Mouse (Mus musculus): ENCODE data around the gene Usp31. TPM values are rescaled to one million over a fixed set of nuclear protein-coding genes. Genes with fewer than 3 reads are reported as not detected.

Usp31 gene
- 4.2 and 4.5 TPM in 2 replicates for polyA plus RNA-seq (2014; fragmentation: Nextera tagmentation; extraction: Ambion mirVana)

DNA sequence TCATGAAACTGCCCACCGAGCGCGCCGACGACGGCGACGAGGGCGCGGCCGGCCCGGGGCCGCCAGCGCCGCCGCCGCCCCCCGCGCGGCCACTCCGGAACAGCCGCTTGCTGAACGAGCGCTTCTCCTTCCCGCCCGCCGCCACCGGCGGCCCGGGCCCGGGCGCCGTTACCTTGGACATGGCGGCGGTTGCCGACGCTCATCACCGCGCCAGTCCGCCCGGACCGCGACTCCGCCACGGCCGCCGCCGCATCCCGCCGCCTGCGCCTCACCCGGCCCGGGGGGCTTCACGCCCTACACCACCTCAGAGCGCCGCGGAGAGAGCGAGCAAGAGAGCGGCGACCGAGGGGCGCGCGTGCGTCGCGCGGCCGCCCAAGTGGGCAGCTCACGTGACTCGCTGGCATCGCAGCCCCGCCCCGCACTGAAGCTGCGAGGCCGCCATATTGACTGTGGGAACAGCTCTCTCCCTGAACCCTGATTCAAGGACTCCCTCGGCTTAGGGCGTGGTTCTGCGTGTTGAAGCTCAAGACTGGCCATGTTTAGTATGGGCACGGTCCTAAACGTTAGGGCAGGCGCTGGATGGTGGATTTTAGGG, at the start of gene Usp31:
Gene Usp31, minus strand, starts transcription at position 181 of the 595 bp plus-strand sequence.
- no peaks in the 10 kb centered on the region for H3K36me3 ChIP-seq (ENCODE audit: control insufficient read depth, insufficient read depth, low read length)
- peak within 1 kb of the TSS; percentile 86 for H3K4me3 ChIP-seq (ENCODE audit: low read depth, low read length)
- H3K9me3 ChIP-seq (ENCODE audit: control insufficient read depth, low read length) = no peaks in the 10 kb centered on the region
- WGBS = under 1% methylated on average over 44 of the region's 82 CpGs
- H3K4me1 ChIP-seq (ENCODE audit: control insufficient read depth, insufficient read depth, low read length) = peaks cover 11% of the 10 kb centered on the region
- no peaks in the 10 kb centered on the region for H3K27me3 ChIP-seq (ENCODE audit: control insufficient read depth, insufficient read depth, low read length)
- peak; percentile 96 for DNase-seq (ENCODE audit: low spot score)
- peak; percentile 98 for ATAC-seq (ENCODE audit: insufficient read depth, low FRiP score, low TSS enrichment)
- H3K9ac ChIP-seq (ENCODE audit: low read length) = peak within 1 kb of the TSS; percentile 89
- H3K27ac ChIP-seq (ENCODE audit: low read depth, low read length) = peak within 1 kb of the TSS; percentile 87
- peak within 1 kb of the TSS; percentile 99 for H3K4me2 ChIP-seq (ENCODE audit: low read depth)

DNA sequence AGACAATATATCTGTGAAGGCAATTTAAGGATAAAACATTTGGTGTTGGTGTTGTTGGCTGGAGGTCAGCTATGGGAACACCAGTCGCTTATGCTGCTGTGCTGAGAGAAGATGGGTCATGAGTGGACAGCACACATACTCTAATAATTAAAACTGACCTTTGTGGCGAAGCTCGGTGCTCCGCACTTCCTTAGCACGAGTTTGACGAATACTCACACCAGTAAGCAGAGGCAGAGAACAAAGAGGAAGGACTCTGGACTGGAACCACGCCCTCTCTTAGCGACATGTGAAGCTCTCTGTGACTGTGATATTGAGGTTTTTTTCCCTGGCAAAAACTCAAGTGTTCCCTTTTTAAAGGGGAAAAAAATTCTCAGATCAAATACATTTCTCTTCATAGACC, 47.7 kb upstream of the Usp31 start:
- Histone ChIP-seq H3K4me3 (ENCODE audit: low read depth, low read length) (no peak overlapping the region), H3K4me1 (ENCODE audit: control insufficient read depth, insufficient read depth, low read length) (no peaks in the 10 kb centered on the region), H3K9me3 (ENCODE audit: control insufficient read depth, low read length) (no peaks in the 10 kb centered on the region), H3K9ac (ENCODE audit: low read length) (no peak overlapping the region), H3K27ac (ENCODE audit: low read depth, low read length) (no peak overlapping the region), H3K36me3 (ENCODE audit: control insufficient read depth, insufficient read depth, low read length) (no peaks in the 10 kb centered on the region), H3K27me3 (ENCODE audit: control insufficient read depth, insufficient read depth, low read length) (no peaks in the 10 kb centered on the region), H3K4me2 (ENCODE audit: low read depth) (no peak overlapping the region)
- DNase-seq (ENCODE audit: low spot score) (no peak), ATAC-seq (ENCODE audit: insufficient read depth, low FRiP score, low TSS enrichment) (no peak)
- 72% methylated on average over 8 of the region's 8 CpGs for WGBS

DNA sequence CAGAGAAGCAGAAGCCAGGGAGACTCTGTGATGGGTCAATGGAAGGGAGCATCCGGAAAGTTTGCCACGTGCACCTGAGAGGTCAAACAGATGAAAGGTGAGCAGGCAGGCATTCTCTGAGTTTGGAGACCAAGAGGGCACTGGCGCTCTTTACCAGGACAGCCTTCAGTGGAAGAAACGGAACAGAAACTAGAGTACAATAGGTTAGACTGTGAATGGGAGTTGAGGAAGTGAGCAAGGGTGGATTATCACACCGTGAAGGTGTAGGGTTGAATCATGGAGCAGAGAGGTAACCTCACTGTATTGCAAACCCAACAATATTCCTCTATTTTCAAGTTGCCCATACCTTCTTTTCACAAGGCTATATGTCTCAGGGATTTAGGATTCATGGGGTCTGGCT, 43.2 kb upstream of the Usp31 start:
- WGBS = 81% methylated on average over 5 of the region's 5 CpGs

DNA sequence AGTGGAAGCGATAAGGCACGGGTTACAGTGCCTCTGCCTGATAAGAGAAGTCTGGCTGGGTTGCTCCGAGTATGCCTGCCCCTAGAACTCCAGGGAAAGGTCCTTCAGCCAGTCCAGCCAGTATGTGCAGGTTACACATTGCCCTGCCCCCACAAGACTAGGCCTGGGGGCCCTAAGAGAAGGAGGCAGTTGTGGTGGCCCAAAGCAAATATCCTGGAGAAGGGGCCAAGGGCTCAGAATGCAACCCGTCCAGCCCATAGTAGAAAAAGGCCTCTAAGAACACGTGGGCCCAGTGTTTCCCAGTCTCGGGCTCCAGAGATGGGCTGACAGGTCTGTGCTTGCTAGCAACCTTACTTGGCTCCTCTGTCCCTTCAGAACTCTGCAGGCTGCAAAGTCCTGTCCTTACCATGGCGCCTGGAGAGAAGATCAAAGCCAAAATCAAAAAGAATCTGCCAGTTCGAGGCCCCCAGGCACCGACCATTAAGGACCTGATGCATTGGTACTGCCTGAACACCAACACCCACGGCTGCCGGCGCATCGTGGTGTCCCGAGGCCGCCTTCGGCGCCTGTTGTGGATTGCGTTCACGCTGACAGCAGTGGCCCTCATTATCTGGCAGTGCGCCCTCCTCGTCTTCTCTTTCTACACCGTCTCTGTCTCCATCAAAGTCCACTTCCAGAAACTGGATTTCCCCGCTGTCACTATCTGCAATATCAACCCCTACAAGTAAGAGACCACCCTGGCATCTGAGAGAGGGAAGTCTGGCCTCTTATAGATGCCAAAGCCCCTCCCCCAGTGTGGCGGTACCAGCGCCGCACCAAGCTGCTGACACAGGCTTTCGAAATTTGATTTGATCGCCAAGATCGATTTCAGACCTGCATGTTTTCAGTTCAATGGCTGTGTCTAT, 30.7 kb upstream of the Usp31 start:
- ATAC-seq (ENCODE audit: insufficient read depth, low FRiP score, low TSS enrichment) = no peak
- no peak for DNase-seq (ENCODE audit: low spot score)
- Histone ChIP-seq H3K36me3 (ENCODE audit: control insufficient read depth, insufficient read depth, low read length) (no peaks in the 10 kb centered on the region), H3K4me1 (ENCODE audit: control insufficient read depth, insufficient read depth, low read length) (no peaks in the 10 kb centered on the region), H3K4me2 (ENCODE audit: low read depth) (no peak overlapping the region), H3K27me3 (ENCODE audit: control insufficient read depth, insufficient read depth, low read length) (peaks cover 14% of the 10 kb centered on the region), H3K4me3 (ENCODE audit: low read depth, low read length) (no peak overlapping the region), H3K9me3 (ENCODE audit: control insufficient read depth, low read length) (no peaks in the 10 kb centered on the region), H3K9ac (ENCODE audit: low read length) (no peak overlapping the region), H3K27ac (ENCODE audit: low read depth, low read length) (no peak overlapping the region)
- 68% methylated on average over 29 of the region's 29 CpGs for WGBS

More for the DNA sequence above, 43.2 kb upstream of the Usp31 start:
- DNase-seq (ENCODE audit: low spot score) (no peak), ATAC-seq (ENCODE audit: insufficient read depth, low FRiP score, low TSS enrichment) (no peak)
- Histone ChIP-seq H3K9ac (ENCODE audit: low read length) (no peak overlapping the region), H3K4me1 (ENCODE audit: control insufficient read depth, insufficient read depth, low read length) (no peaks in the 10 kb centered on the region), H3K4me2 (ENCODE audit: low read depth) (no peak overlapping the region), H3K4me3 (ENCODE audit: low read depth, low read length) (no peak overlapping the region), H3K9me3 (ENCODE audit: control insufficient read depth, low read length) (no peaks in the 10 kb centered on the region), H3K27ac (ENCODE audit: low read depth, low read length) (no peak overlapping the region), H3K27me3 (ENCODE audit: control insufficient read depth, insufficient read depth, low read length) (no peaks in the 10 kb centered on the region), H3K36me3 (ENCODE audit: control insufficient read depth, insufficient read depth, low read length) (no peaks in the 10 kb centered on the region)

DNA sequence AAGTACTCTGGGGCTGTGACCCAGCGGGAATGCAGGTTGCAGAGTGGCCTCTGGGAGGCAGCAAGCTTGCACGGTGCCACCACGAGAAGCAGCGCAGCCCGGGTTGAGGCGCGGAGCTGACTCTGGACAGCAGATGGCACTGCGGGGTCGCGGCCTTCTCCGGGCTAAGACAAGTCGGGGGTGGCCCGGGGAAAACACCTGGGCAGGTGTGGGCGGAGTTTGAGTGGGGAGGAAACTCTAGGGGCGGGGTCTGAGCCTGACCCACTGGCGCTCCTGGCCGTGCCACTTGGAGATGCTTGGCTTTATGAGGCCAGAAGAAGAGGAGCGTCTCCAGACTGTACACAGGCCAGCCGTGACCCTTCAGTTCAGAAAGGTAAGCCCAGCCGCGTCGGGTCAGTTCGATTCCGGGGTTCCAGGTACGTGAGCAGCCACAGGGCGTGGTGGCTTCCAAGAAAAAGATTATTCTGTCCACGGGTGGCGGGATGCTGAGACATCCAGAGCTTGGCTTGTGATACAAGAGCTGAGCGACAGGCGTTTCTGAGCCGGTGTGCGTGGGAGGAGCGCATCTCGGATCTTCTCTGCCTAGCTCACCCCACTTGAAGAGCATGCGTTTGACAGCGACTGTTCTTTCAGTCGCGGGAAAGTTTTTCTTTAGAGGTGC, 27.2 kb upstream of the Usp31 start, which contains the start of gene Scnn1g:
Gene Scnn1g, plus strand, starts transcription at position 309 of the 661 bp plus-strand sequence.
- H3K4me2 ChIP-seq (ENCODE audit: low read depth) = peak within 1 kb of the TSS; percentile 48
- H3K27me3 ChIP-seq (ENCODE audit: control insufficient read depth, insufficient read depth, low read length) = peaks cover 14% of the 10 kb centered on the region
- H3K4me3 ChIP-seq (ENCODE audit: low read depth, low read length) = peak within 1 kb of the TSS; percentile 29
- peak; percentile 90 for ATAC-seq (ENCODE audit: insufficient read depth, low FRiP score, low TSS enrichment)
- no peak within 1 kb of the TSS for H3K27ac ChIP-seq (ENCODE audit: low read depth, low read length)
- DNase-seq (ENCODE audit: low spot score) = peak; percentile 88
- H3K36me3 ChIP-seq (ENCODE audit: control insufficient read depth, insufficient read depth, low read length) = no peaks in the 10 kb centered on the region
- no peaks in the 10 kb centered on the region for H3K4me1 ChIP-seq (ENCODE audit: control insufficient read depth, insufficient read depth, low read length)
- WGBS = under 1% methylated on average over 38 of the region's 38 CpGs
- H3K9ac ChIP-seq (ENCODE audit: low read length) = no peak within 1 kb of the TSS
- H3K9me3 ChIP-seq (ENCODE audit: control insufficient read depth, low read length) = no peaks in the 10 kb centered on the region

- DNase-seq (ENCODE audit: low spot score) = peak; percentile 49
- no peak overlapping the region for H3K4me3 ChIP-seq (ENCODE audit: low read depth, low read length)
- H3K9ac ChIP-seq (ENCODE audit: low read length) = no peak overlapping the region
- peaks cover 11% of the 10 kb centered on the region for H3K27me3 ChIP-seq (ENCODE audit: control insufficient read depth, insufficient read depth, low read length)
- no peak overlapping the region for H3K4me2 ChIP-seq (ENCODE audit: low read depth)
- no peak for ATAC-seq (ENCODE audit: insufficient read depth, low FRiP score, low TSS enrichment)
- H3K9me3 ChIP-seq (ENCODE audit: control insufficient read depth, low read length) = no peaks in the 10 kb centered on the region
- H3K4me1 ChIP-seq (ENCODE audit: control insufficient read depth, insufficient read depth, low read length) = no peaks in the 10 kb centered on the region
- H3K36me3 ChIP-seq (ENCODE audit: control insufficient read depth, insufficient read depth, low read length) = no peaks in the 10 kb centered on the region
- no peak overlapping the region for H3K27ac ChIP-seq (ENCODE audit: low read depth, low read length)
- 27% methylated on average over 5 of the region's 5 CpGs for WGBS
Observed at GRCm38 (mm10) chr7:121730225-121730624, 23.2 kb upstream of the Usp31 start.

DNA sequence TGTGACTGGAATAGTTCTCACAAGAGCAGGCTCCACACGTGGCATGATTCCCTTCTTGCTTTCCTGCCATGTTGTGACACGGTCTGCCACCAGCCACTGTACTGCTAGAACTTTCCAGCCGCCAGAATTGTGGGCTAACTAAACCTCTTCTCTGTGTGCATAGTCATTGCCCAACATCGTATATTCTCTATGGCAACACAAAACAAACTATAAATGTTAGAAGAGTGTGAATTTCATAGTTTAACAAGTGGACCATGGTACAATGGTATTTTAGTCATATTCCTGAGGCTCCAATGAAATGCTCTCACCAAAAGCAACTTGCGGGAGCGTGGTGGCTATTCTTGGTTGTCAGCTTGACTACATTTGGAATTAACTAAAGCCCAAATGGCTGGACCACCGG, 10.0 kb upstream of the Usp31 start:
- H3K4me1 ChIP-seq (ENCODE audit: control insufficient read depth, insufficient read depth, low read length) = no peaks in the 10 kb centered on the region
- H3K27ac ChIP-seq (ENCODE audit: low read depth, low read length) = no peak overlapping the region
- no peak for DNase-seq (ENCODE audit: low spot score)
- no peaks in the 10 kb centered on the region for H3K9me3 ChIP-seq (ENCODE audit: control insufficient read depth, low read length)
- H3K4me2 ChIP-seq (ENCODE audit: low read depth) = no peak overlapping the region
- no peaks in the 10 kb centered on the region for H3K36me3 ChIP-seq (ENCODE audit: control insufficient read depth, insufficient read depth, low read length)
- no peak for ATAC-seq (ENCODE audit: insufficient read depth, low FRiP score, low TSS enrichment)
- H3K27me3 ChIP-seq (ENCODE audit: control insufficient read depth, insufficient read depth, low read length) = no peaks in the 10 kb centered on the region
- 79% methylated on average over 7 of the region's 7 CpGs for WGBS
- no peak overlapping the region for H3K9ac ChIP-seq (ENCODE audit: low read length)
- H3K4me3 ChIP-seq (ENCODE audit: low read depth, low read length) = no peak overlapping the region

- H3K4me1 ChIP-seq (ENCODE audit: control insufficient read depth, insufficient read depth, low read length) = peaks cover 1% of the 10 kb centered on the region; the same call in 1 of the 2 replicates
- H3K27me3 ChIP-seq (ENCODE audit: control insufficient read depth, insufficient read depth, low read length) = no peaks in the 10 kb centered on the region
- H3K9me3 ChIP-seq (ENCODE audit: control insufficient read depth, low read length) = no peaks in the 10 kb centered on the region
- no peak overlapping the region for H3K4me3 ChIP-seq (ENCODE audit: low read depth, low read length)
- no peak overlapping the region for H3K27ac ChIP-seq (ENCODE audit: low read depth, low read length)
- no peaks in the 10 kb centered on the region for H3K36me3 ChIP-seq (ENCODE audit: control insufficient read depth, insufficient read depth, low read length)
- ATAC-seq (ENCODE audit: insufficient read depth, low FRiP score, low TSS enrichment) = no peak
- 42% methylated on average over 2 of the region's 2 CpGs for whole genome bisulfite sequencing
- no peak for DNase-seq (ENCODE audit: low spot score)
- H3K4me2 ChIP-seq (ENCODE audit: low read depth) = no peak overlapping the region
- no peak overlapping the region for H3K9ac ChIP-seq (ENCODE audit: low read length)
Observed at GRCm38 (mm10) chr7:121711171-121711570, 4.1 kb upstream of the Usp31 start.

All from neural tube, embryonic 11.5 days (tissue).